Mouse (Mus musculus): Measurements from ENCODE around the gene Cpa3. TPM values are rescaled to one million over a fixed set of nuclear protein-coding genes. Genes with fewer than 3 reads are reported as not detected.

The Cpa3 gene
- polyA plus RNA-seq, 2 experiments = 2.4 to 3.3 TPM

- Histone ChIP-seq H3K9me3 (ENCODE audit: control insufficient read depth, low read length) (no peaks in the 10 kb centered on the region), H3K27me3 (ENCODE audit: control insufficient read depth, insufficient read depth, low read length) (no peaks in the 10 kb centered on the region), H3K4me2 (ENCODE audit: low read depth) (no peak overlapping the region), H3K27ac (no peak overlapping the region), H3K36me3 (replicated peaks; ENCODE audit: control insufficient read depth, insufficient read depth, low read depth) (no peaks in the 10 kb centered on the region), H3K9ac (replicated peaks) (no peak overlapping the region), H3K4me1 (replicated peaks; ENCODE audit: control insufficient read depth in 2 of 2, insufficient read depth in 2 of 2, low read length in 1 of 2) (no peaks in the 10 kb centered on the region), H3K4me3 (ENCODE audit: insufficient read depth in 1 of 2, low read depth in 2 of 2, low read length in 2 of 2) (no peak overlapping the region)
- TF ChIP-seq CTCF (IDR thresholded peaks at IDR 0.05; ENCODE audit: low read depth) (peak; percentile 17; the same call in 1 of the 2 replicates), EP300 (IDR thresholded peaks at IDR 0.05; ENCODE audit: low read depth) (no peak)
- no peak for ATAC-seq (ENCODE audit: insufficient read depth)
- 35% methylated on average over 9 of the region's 9 CpGs for WGBS (ENCODE audit: insufficient replicate concordance)
- DNase-seq (ENCODE audit: low read depth in 3 of 3, low spot score in 3 of 3) = no peak
Measured at GRCm38 (mm10) chr3:20254566-20255479, 12.8 kb upstream of the Cpa3 start.

GRCm38 (mm10) chr3:20243913-20244312 lies 1.9 kb upstream of the Cpa3 start:
- 9% methylated on average over 1 of the region's 1 CpGs for WGBS (ENCODE audit: insufficient replicate concordance)

GRCm38 (mm10) chr3:20239741-20240140 lies 2.2 kb downstream of the Cpa3 start:
- no peak overlapping the region for H3K9ac ChIP-seq (replicated peaks)
- H3K36me3 ChIP-seq (replicated peaks; ENCODE audit: control insufficient read depth, insufficient read depth, low read depth) = no peaks in the 10 kb centered on the region
- H3K4me1 ChIP-seq (replicated peaks; ENCODE audit: control insufficient read depth in 2 of 2, insufficient read depth in 2 of 2, low read length in 1 of 2) = no peaks in the 10 kb centered on the region
- TF ChIP-seq CTCF (IDR thresholded peaks at IDR 0.05; ENCODE audit: low read depth) (no peak), EP300 (IDR thresholded peaks at IDR 0.05; ENCODE audit: low read depth) (no peak)
- H3K27me3 ChIP-seq (ENCODE audit: control insufficient read depth, insufficient read depth, low read length) = no peaks in the 10 kb centered on the region
- no peak overlapping the region for H3K27ac ChIP-seq
- ATAC-seq (ENCODE audit: insufficient read depth) (no peak), DNase-seq (ENCODE audit: low read depth in 3 of 3, low spot score in 3 of 3) (no peak)
- H3K4me3 ChIP-seq (ENCODE audit: insufficient read depth in 1 of 2, low read depth in 2 of 2, low read length in 2 of 2) = no peak overlapping the region
- 26% methylated on average over 3 of the region's 3 CpGs for WGBS (ENCODE audit: insufficient replicate concordance)
- no peak overlapping the region for H3K4me2 ChIP-seq (ENCODE audit: low read depth)
- H3K9me3 ChIP-seq (ENCODE audit: control insufficient read depth, low read length) = no peaks in the 10 kb centered on the region

More at GRCm38 (mm10) chr3:20243913-20244312, 1.9 kb upstream of the Cpa3 start:
- Histone ChIP-seq H3K4me2 (ENCODE audit: low read depth) (no peak overlapping the region), H3K27ac (no peak overlapping the region), H3K27me3 (ENCODE audit: control insufficient read depth, insufficient read depth, low read length) (no peaks in the 10 kb centered on the region), H3K9ac (replicated peaks) (no peak overlapping the region), H3K4me1 (replicated peaks; ENCODE audit: control insufficient read depth in 2 of 2, insufficient read depth in 2 of 2, low read length in 1 of 2) (no peaks in the 10 kb centered on the region), H3K4me3 (ENCODE audit: insufficient read depth in 1 of 2, low read depth in 2 of 2, low read length in 2 of 2) (no peak overlapping the region), H3K36me3 (replicated peaks; ENCODE audit: control insufficient read depth, insufficient read depth, low read depth) (no peaks in the 10 kb centered on the region), H3K9me3 (ENCODE audit: control insufficient read depth, low read length) (no peaks in the 10 kb centered on the region)
- no peak for ATAC-seq (ENCODE audit: insufficient read depth)
- DNase-seq (ENCODE audit: low read depth in 3 of 3, low spot score in 3 of 3) = no peak
- peak; percentile 10; the same call in 1 of the 2 replicates for TF ChIP-seq EP300 (IDR thresholded peaks at IDR 0.05; ENCODE audit: low read depth)
- no peak for TF ChIP-seq CTCF (IDR thresholded peaks at IDR 0.05; ENCODE audit: low read depth)

- ATAC-seq (ENCODE audit: insufficient read depth) = no peak
- whole genome bisulfite sequencing (ENCODE audit: insufficient replicate concordance) = 34% methylated on average over 1 of the region's 1 CpGs
- no peaks in the 10 kb centered on the region for H3K36me3 ChIP-seq (replicated peaks; ENCODE audit: control insufficient read depth, insufficient read depth, low read depth)
Measured at GRCm38 (mm10) chr3:20236965-20237364, 5.0 kb downstream of the Cpa3 start.

GRCm38 (mm10) chr3:20229027-20229426 lies 13.0 kb downstream of the Cpa3 start:
- H3K36me3 ChIP-seq (replicated peaks; ENCODE audit: control insufficient read depth, insufficient read depth, low read depth) = no peaks in the 10 kb centered on the region
- no peak overlapping the region for H3K27ac ChIP-seq
- H3K9ac ChIP-seq (replicated peaks) = no peak overlapping the region
- H3K9me3 ChIP-seq (ENCODE audit: control insufficient read depth, low read length) = no peaks in the 10 kb centered on the region
- TF ChIP-seq CTCF (IDR thresholded peaks at IDR 0.05; ENCODE audit: low read depth) (no peak), EP300 (IDR thresholded peaks at IDR 0.05; ENCODE audit: low read depth) (no peak)
- DNase-seq (ENCODE audit: low read depth in 3 of 3, low spot score in 3 of 3) (no peak), ATAC-seq (ENCODE audit: insufficient read depth) (no peak)
- WGBS (ENCODE audit: insufficient replicate concordance) = 34% methylated on average over 1 of the region's 1 CpGs
- H3K4me2 ChIP-seq (ENCODE audit: low read depth) = no peak overlapping the region
- H3K4me3 ChIP-seq (ENCODE audit: insufficient read depth in 1 of 2, low read depth in 2 of 2, low read length in 2 of 2) = no peak overlapping the region
- H3K27me3 ChIP-seq (ENCODE audit: control insufficient read depth, insufficient read depth, low read length) = no peaks in the 10 kb centered on the region
- H3K4me1 ChIP-seq (replicated peaks; ENCODE audit: control insufficient read depth in 2 of 2, insufficient read depth in 2 of 2, low read length in 1 of 2) = no peaks in the 10 kb centered on the region

More at GRCm38 (mm10) chr3:20236965-20237364, 5.0 kb downstream of the Cpa3 start:
- Histone ChIP-seq H3K9me3 (ENCODE audit: control insufficient read depth, low read length) (no peaks in the 10 kb centered on the region), H3K4me3 (ENCODE audit: insufficient read depth in 1 of 2, low read depth in 2 of 2, low read length in 2 of 2) (no peak overlapping the region), H3K27ac (no peak overlapping the region), H3K9ac (replicated peaks) (no peak overlapping the region), H3K27me3 (ENCODE audit: control insufficient read depth, insufficient read depth, low read length) (no peaks in the 10 kb centered on the region), H3K4me1 (replicated peaks; ENCODE audit: control insufficient read depth in 2 of 2, insufficient read depth in 2 of 2, low read length in 1 of 2) (no peaks in the 10 kb centered on the region), H3K4me2 (ENCODE audit: low read depth) (no peak overlapping the region)
- no peak for TF ChIP-seq EP300 (IDR thresholded peaks at IDR 0.05; ENCODE audit: low read depth)
- TF ChIP-seq CTCF (IDR thresholded peaks at IDR 0.05; ENCODE audit: low read depth) = no peak
- no peak for DNase-seq (ENCODE audit: low read depth in 3 of 3, low spot score in 3 of 3)
